Mouse (Mus musculus) megakaryocyte, embryonic 14.5 days (primary cell): Measurements from ENCODE around the gene Cobl. TPM values are rescaled to one million over a fixed set of nuclear protein-coding genes. Genes with fewer than 3 reads are reported as not detected.

Experiments used
- H3K27me3 ChIP-seq: replicated peaks from 2 replicates; pipeline ENCODE3; 2012; ENCODE audit warnings: inconsistent platforms
- H3K36me3 ChIP-seq: replicated peaks from 2 replicates; pipeline ENCODE3; 2012; ENCODE audit warnings: low read length, inconsistent platforms, mixed read lengths
- H3K4me1 ChIP-seq: 2 replicates; pipeline ENCODE4 v1.6.1; 2012; ENCODE audit warnings: inconsistent platforms
- H3K4me3 ChIP-seq: replicated peaks from 2 replicates; pipeline ENCODE3; 2012; ENCODE audit warnings: moderate library complexity, mild to moderate bottlenecking, inconsistent platforms
- H3K9me3 ChIP-seq: 2 replicates; pipeline ENCODE4 v1.6.1; 2012; ENCODE audit warnings: inconsistent platforms
- FLI1 ChIP-seq: IDR thresholded peaks from 2 replicates; pipeline ENCODE4 v1.6.1; 2012; ENCODE audit warnings: low read length, inconsistent platforms, mixed read lengths
- GATA1 ChIP-seq: IDR thresholded peaks from 3 replicates; pipeline ENCODE4 v1.6.1; 2012; ENCODE audit warnings: mixed read lengths, low read length, inconsistent platforms, borderline replicate concordance
- polyA plus RNA-seq: library from polyadenylated mRNA; stranded (reverse); fragments of >175 nt; gene quantifications from 2 replicates; pipeline ENCODE4 v1.2.3, GENCODE M21; 2012; ENCODE audit warnings: low replicate concordance; ENCODE audit not compliant: insufficient read depth

Gene Cobl
- polyA plus RNA-seq, 1 experiment, result not detected

DNA sequence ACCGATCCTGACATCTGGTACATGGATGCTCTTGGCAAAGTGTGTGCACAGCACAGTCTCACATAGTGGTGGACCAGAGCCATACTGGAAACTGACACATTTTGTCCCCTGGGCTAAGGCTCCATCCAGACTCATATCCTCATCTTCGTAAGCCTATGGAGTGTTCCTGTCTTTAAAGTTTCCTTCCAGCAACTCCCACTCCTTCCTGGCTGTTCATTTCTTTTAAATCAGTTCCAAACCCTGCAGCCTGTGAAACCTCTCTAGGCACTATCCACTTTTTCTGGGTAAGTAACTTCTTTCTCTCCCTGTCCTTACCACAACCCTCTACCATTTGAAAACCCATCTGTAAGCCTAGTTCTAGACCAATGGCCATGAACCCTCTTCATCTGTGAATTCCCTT lies 64.9 kb downstream of the Cobl start:
- no peaks in the 10 kb centered on the region for H3K9me3 ChIP-seq
- no peak for TF ChIP-seq FLI1
- no peak for TF ChIP-seq GATA1
- no peaks in the 10 kb centered on the region for H3K36me3 ChIP-seq
- H3K4me3 ChIP-seq, result no peak overlapping the region
- no peaks in the 10 kb centered on the region for H3K27me3 ChIP-seq
- H3K4me1 ChIP-seq, result no peaks in the 10 kb centered on the region

DNA sequence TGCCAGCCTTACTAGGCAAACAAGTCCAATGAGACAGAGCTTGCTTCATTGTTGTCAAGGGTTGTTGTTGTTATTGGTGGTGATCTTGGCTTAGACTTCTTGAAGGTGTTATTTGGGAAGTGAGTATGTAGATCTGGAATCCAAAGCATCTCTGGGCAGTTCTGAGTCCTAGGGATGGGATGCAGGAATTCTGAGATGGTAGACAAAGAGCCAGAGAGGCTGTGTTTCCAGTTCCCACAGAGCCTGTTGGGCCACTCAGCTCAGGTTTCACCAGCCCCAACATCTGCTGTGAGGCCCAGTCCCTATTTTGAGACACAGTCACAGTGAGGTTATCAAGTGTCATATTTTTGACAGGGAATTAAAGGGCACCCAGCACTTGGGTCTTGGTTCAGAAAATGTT lies 68.6 kb downstream of the Cobl start:
- Histone ChIP-seq H3K27me3 (no peaks in the 10 kb centered on the region), H3K9me3 (no peaks in the 10 kb centered on the region), H3K4me1 (no peaks in the 10 kb centered on the region), H3K36me3 (no peaks in the 10 kb centered on the region), H3K4me3 (no peak overlapping the region)
- TF ChIP-seq FLI1 (no peak), GATA1 (no peak)

DNA sequence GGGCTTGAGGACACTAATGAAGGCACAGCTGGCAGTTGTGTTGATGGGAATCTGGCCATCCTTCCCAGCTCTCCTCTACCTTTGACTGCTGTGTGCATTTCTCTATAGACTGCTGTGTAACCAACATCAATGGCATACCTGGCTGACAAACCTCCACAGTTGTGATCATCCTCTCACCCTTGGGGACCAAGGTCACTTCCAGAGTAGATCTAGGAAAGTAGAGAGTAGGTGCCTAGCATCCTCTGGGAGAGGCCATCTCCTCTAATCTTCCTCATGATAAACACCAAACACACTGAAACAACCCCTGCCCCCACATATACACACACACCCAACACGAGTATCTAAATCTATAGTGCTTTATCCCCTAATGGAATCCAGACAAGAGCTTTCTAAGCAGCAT lies 70.1 kb downstream of the Cobl start:
- Histone ChIP-seq H3K36me3 (no peaks in the 10 kb centered on the region), H3K4me3 (no peak overlapping the region), H3K27me3 (no peaks in the 10 kb centered on the region), H3K9me3 (no peaks in the 10 kb centered on the region), H3K4me1 (no peaks in the 10 kb centered on the region)
- TF ChIP-seq GATA1 (no peak), FLI1 (no peak)

DNA sequence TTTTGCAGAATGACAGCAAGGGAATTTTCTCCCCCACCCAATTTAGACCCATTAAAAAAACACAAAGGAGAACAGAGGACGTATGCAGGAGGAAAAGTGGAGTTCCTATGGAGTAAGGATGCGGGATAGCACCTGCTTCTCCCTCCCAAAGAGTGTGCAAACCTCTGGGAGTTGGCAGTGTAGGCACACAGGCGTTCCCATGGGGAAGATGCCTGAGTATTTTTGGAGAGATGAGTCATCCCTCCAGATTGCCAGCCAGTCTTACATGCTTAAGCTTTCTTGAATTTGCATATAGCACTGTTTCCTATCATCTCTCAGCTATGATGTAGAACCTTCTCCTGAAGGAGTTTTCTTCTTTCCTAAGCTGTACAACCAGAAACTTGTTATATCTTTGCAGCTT lies 70.6 kb downstream of the Cobl start:
- Histone ChIP-seq H3K27me3 (no peaks in the 10 kb centered on the region), H3K9me3 (no peaks in the 10 kb centered on the region), H3K36me3 (no peaks in the 10 kb centered on the region), H3K4me3 (no peak overlapping the region), H3K4me1 (no peaks in the 10 kb centered on the region)
- TF ChIP-seq FLI1 (no peak), GATA1 (no peak)

DNA sequence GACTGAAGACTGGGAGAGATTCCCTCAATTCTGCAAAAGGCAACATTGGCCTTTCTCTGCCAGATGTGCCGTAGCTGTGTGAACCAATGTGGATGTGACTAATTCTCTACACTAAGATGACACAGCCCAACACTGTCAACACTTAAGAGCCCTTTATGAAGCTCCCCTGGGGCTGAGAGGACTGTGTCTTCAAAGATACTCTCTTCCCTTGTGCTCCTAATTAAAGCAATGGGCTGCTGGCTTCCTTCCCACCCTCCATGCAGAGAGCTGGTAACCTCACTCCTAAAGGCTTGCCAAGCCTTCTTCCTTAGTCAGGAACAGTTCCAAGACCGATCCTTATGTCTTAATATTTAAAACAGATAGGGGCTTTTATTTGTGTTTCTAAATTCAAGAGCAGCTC lies 79.9 kb downstream of the Cobl start:
- no peaks in the 10 kb centered on the region for H3K9me3 ChIP-seq

DNA sequence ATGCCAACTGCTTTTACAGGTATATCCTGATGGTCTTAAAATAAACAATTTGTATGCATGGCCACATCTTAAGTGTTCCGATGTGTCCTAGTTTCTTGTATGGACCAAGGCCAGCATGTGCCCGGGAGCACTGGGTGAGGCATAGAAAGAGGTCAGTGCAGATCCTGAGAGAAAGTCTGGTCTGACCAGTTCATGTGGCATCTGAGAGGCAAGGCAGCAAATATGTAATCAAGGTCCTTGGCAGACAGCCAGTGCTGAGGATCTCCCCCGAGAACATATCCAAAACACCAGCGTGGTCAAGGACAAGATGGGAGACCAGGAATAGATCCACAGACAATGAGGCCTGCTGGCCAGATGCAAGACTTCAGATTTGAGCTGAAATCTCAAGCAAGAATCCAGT lies 81.8 kb downstream of the Cobl start:
- no peaks in the 10 kb centered on the region for H3K9me3 ChIP-seq
- no peaks in the 10 kb centered on the region for H3K36me3 ChIP-seq
- no peak for TF ChIP-seq FLI1
- TF ChIP-seq GATA1, result no peak
- no peaks in the 10 kb centered on the region for H3K27me3 ChIP-seq
- H3K4me1 ChIP-seq, result no peaks in the 10 kb centered on the region
- no peak overlapping the region for H3K4me3 ChIP-seq

More for the DNA sequence above, 79.9 kb downstream of the Cobl start:
- Histone ChIP-seq H3K4me1 (no peaks in the 10 kb centered on the region), H3K36me3 (no peaks in the 10 kb centered on the region), H3K27me3 (no peaks in the 10 kb centered on the region), H3K4me3 (no peak overlapping the region)
- TF ChIP-seq FLI1 (no peak), GATA1 (no peak)

DNA sequence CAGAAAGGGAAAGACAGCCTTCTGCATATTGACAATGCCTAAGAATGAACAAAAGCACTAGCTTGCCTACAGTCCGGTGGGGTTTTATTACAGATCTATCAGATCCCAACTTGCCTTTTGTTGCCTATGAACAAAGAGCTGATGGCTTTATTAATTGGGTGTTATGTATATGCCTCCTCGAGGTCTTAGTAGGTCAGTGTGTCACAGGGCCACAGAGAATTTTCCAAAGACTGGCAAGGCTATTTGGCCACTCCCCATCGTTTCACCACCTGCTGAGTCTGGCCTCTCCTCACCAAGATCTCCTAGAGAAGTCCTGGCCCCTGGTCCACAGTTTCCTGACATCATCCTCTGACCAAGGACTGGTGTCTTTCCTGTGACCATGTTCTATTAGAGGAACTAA lies 83.7 kb downstream of the Cobl start:
- no peak for TF ChIP-seq FLI1
- no peak for TF ChIP-seq GATA1
- no peaks in the 10 kb centered on the region for H3K9me3 ChIP-seq
- no peak overlapping the region for H3K4me3 ChIP-seq
- no peaks in the 10 kb centered on the region for H3K4me1 ChIP-seq
- no peaks in the 10 kb centered on the region for H3K27me3 ChIP-seq
- H3K36me3 ChIP-seq, result no peaks in the 10 kb centered on the region

DNA sequence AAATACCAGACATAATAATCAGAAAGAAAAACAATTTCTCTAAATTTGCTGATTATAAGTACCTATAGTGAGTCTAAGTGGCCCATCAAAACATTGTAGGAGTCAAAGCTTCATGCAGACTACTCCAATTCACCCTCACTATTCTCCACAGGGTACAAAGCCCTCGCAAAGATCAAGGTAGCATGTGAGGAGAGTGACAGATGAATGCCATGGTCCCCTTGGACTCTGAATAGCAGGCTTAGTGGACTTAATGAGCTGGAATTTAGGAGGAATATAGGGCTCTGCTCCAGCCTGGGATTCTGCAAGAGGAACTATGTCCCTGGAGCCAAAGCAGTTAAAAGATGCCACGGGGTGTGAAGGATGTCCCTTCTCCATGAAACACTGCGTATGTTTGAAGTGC lies 88.1 kb downstream of the Cobl start:
- Histone ChIP-seq H3K9me3 (no peaks in the 10 kb centered on the region), H3K36me3 (no peaks in the 10 kb centered on the region), H3K27me3 (no peaks in the 10 kb centered on the region), H3K4me1 (no peaks in the 10 kb centered on the region), H3K4me3 (no peak overlapping the region)
- no peak for TF ChIP-seq FLI1
- no peak for TF ChIP-seq GATA1

DNA sequence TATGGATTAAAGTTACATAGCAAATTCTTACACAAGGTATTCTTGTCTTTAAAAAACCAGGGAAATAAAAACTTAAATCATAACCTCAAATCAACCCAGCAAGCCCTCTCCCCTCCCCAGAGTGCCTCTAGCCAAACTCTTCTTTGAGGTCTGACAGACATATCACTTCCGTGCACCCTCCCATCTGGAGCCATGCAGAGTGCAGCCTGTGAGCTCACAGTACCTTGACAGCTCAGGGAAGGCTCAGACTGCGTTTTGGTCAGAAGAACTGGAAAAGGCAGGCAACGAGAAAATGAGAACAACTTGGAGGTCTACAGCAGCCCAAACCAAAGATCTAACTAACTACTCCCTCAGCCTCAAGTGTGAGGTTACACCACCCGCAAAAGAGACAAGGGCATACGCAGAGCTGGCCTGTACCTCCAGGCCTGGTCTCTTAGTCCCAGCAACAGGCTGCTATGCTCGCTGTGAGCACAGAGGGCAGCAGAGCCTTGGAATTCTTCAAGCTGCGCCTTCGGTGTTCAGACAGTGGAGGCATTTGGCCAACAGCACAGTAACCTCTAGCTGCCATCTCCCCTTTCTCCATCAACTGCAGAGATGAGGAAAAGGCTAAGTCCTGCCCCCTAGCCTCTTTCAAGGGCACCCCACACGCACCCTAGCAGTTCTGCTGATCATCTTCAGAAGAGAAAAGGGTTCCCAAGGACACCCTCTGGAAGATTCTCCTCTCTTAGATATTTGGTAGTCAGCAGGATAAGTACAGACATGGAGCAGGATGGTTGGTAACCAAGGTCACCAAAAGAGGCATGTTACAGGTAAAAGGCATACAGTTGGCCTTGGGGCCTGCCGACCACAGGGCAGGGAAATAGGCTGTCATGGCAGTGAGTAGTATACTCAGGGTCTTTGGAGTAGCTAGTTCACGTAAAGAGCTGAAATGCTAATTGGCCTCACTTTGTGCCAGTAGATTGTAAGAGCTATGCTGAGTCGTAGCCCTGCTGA lies 91.4 kb downstream of the Cobl start:
- Histone ChIP-seq H3K4me3 (no peak overlapping the region), H3K27me3 (no peaks in the 10 kb centered on the region), H3K9me3 (no peaks in the 10 kb centered on the region), H3K4me1 (no peaks in the 10 kb centered on the region), H3K36me3 (no peaks in the 10 kb centered on the region)
- no peak for TF ChIP-seq GATA1
- TF ChIP-seq FLI1, result no peak

DNA sequence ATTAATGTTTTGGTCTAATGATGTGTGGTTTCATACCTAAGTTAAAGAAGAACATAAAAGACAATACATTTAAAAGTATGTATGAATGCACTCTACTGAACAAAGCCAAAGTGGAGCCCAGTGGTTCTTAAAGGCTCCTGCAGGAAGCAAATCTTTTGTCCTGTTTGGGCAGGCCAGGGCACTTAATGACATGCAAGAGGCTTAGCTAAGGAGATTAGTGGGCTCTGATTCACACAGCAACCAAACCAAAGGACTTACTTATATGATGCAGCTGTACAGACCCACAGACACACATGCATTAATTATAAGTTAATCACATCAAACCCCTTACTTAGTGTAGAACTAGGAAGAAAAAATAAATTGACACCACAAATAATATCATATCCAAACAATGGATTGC lies 93.8 kb downstream of the Cobl start:
- Histone ChIP-seq H3K9me3 (no peaks in the 10 kb centered on the region), H3K36me3 (no peaks in the 10 kb centered on the region), H3K4me3 (no peak overlapping the region), H3K4me1 (no peaks in the 10 kb centered on the region), H3K27me3 (no peaks in the 10 kb centered on the region)
- TF ChIP-seq GATA1, result no peak
